8 mouse cellular contexts compared by ENCODE assay signal in genomic region chr7:142714783-142715498, GRCm38 (mm10). TPM values are rescaled to one million over a fixed set of nuclear protein-coding genes. Genes with fewer than 3 reads are reported as not detected.
DNase-seq lines count a peak whose midpoint lies in the region; ATAC-seq lines count a peak whose summit lies in the region.

No protein-coding gene starts in this region.

- no peak for ATAC-seq in kidney, embryonic 15.5 days (replicated peaks; ENCODE audit: low FRiP score)
- ATAC-seq in liver, embryonic 13.5 days (ENCODE audit: low read depth) = no peak
- no peak for ATAC-seq in neural tube, embryonic 12.5 days (ENCODE audit: low FRiP score, low read depth)

- H3K36me3 ChIP-seq in kidney, embryonic 15.5 days = no peaks in the 10 kb centered on the region
- no peaks in the 10 kb centered on the region for H3K36me3 ChIP-seq in liver, embryonic 13.5 days
- H3K36me3 ChIP-seq in neural tube, embryonic 12.5 days = no peaks in the 10 kb centered on the region

- 0 out of 2 replicates have a peak overlapping the region, but pooled peaks have one; percentile 26 for H3K9ac ChIP-seq in kidney, embryonic 15.5 days
- no peak overlapping the region for H3K9ac ChIP-seq in liver, embryonic 13.5 days
- H3K9ac ChIP-seq in neural tube, embryonic 12.5 days = no peak overlapping the region

- DNase-seq in CD8-positive naive resting alpha-beta T cell, adult 2 months (ENCODE audit: low read depth in 2 of 2, low spot score in 2 of 2) = peak; percentile 6 to 38
- DNase-seq in adipocyte (ENCODE audit: low spot score) = peak; percentile 30
- peak; percentile 50 for DNase-seq in embryo, embryonic 10 days (ENCODE audit: low spot score)
- peak; percentile 46 for DNase-seq in heart, adult 8-10 months (ENCODE audit: low spot score)
- DNase-seq in liver, embryonic 13.5 days = peak; percentile 6
- DNase-seq in thymus, postnatal 36 days = peak; percentile 32 to 37

- 12% methylated on average over 8 of the region's 8 CpGs for WGBS in kidney, embryonic 15.5 days
- 17% methylated on average over 8 of the region's 8 CpGs for WGBS in liver, embryonic 13.5 days (ENCODE audit: insufficient replicate concordance)
- WGBS in neural tube, embryonic 12.5 days = 12% methylated on average over 8 of the region's 8 CpGs

- peak overlapping the region; percentile 56 for H3K4me2 ChIP-seq in kidney, embryonic 15.5 days
- no peak overlapping the region for H3K4me2 ChIP-seq in liver, embryonic 13.5 days
- H3K4me2 ChIP-seq in neural tube, embryonic 12.5 days (replicated peaks) = peak overlapping the region; percentile 59

- H3K27me3 ChIP-seq in kidney, embryonic 15.5 days = no peaks in the 10 kb centered on the region
- 0 out of 2 replicates have a peak, but pooled peaks cover 2% of the 10 kb centered on the region for H3K27me3 ChIP-seq in liver, embryonic 13.5 days
- no peaks in the 10 kb centered on the region for H3K27me3 ChIP-seq in neural tube, embryonic 12.5 days (replicated peaks)

- no peak overlapping the region; the same call in 1 of the 2 replicates for H3K4me3 ChIP-seq in kidney, embryonic 15.5 days (replicated peaks)
- no peak overlapping the region for H3K4me3 ChIP-seq in liver, embryonic 13.5 days (replicated peaks)
- H3K4me3 ChIP-seq in neural tube, embryonic 12.5 days = 0 out of 2 replicates have a peak overlapping the region, but pooled peaks have one; percentile 17

- H3K9me3 ChIP-seq in kidney, embryonic 15.5 days (replicated peaks) = no peaks in the 10 kb centered on the region
- H3K9me3 ChIP-seq in liver, embryonic 13.5 days (replicated peaks) = no peaks in the 10 kb centered on the region
- no peaks in the 10 kb centered on the region for H3K9me3 ChIP-seq in neural tube, embryonic 12.5 days

- H3K27ac ChIP-seq in kidney, embryonic 15.5 days = no peak overlapping the region
- H3K27ac ChIP-seq in liver, embryonic 13.5 days = no peak overlapping the region
- H3K27ac ChIP-seq in neural tube, embryonic 12.5 days = no peak overlapping the region

- peaks cover 2% of the 10 kb centered on the region for H3K4me1 ChIP-seq in kidney, embryonic 15.5 days
- H3K4me1 ChIP-seq in liver, embryonic 13.5 days (replicated peaks) = no peaks in the 10 kb centered on the region
- H3K4me1 ChIP-seq in neural tube, embryonic 12.5 days = 0 out of 2 replicates have a peak, but pooled peaks cover 3% of the 10 kb centered on the region

RNA-seq across cellular contexts. Expression of gene Ins2, which starts 28.2 kb away (rescaled TPM):
- total RNA-seq in heart, adult 8-10 months (2022) = not detected
- 0.88 TPM in 1 of 2 replicates, not detected in the other for polyA plus RNA-seq in kidney, embryonic 15.5 days (2015; fragmentation: Nextera tagmentation; extraction: Ambion mirVana)
- 0.46 TPM in 1 of 2 replicates, not detected in the other for polyA plus RNA-seq in liver, embryonic 13.5 days (2015; fragmentation: Nextera tagmentation; extraction: Ambion mirVana)
- not detected in 2 replicates for polyA plus RNA-seq in neural tube, embryonic 12.5 days (2016; fragmentation: Nextera tagmentation; extraction: Ambion mirVana)

RNA-seq across cellular contexts. Expression of gene Gm49394, which starts 45.2 kb away (rescaled TPM):
- total RNA-seq in heart, adult 8-10 months (2022) = under 1 TPM in 1 of 4 experiments, not detected in 3; 0.09 TPM
- not detected in 2 replicates for polyA plus RNA-seq in kidney, embryonic 15.5 days (2015; fragmentation: Nextera tagmentation; extraction: Ambion mirVana)
- polyA plus RNA-seq in liver, embryonic 13.5 days (2015; fragmentation: Nextera tagmentation; extraction: Ambion mirVana) = not detected in 2 replicates
- not detected in 2 replicates for polyA plus RNA-seq in neural tube, embryonic 12.5 days (2016; fragmentation: Nextera tagmentation; extraction: Ambion mirVana)

RNA-seq across cellular contexts. Expression of gene Igf2, which starts 48.3 kb away (rescaled TPM):
- 10 to 100 TPM; 53.1 to 76.2 (median 63.4) TPM for total RNA-seq in heart, adult 8-10 months (2022)
- polyA plus RNA-seq in kidney, embryonic 15.5 days (2015; fragmentation: Nextera tagmentation; extraction: Ambion mirVana) = 693 and 696 TPM in 2 replicates
- 369 and 378 TPM in 2 replicates for polyA plus RNA-seq in liver, embryonic 13.5 days (2015; fragmentation: Nextera tagmentation; extraction: Ambion mirVana)
- polyA plus RNA-seq in neural tube, embryonic 12.5 days (2016; fragmentation: Nextera tagmentation; extraction: Ambion mirVana) = 254 and 320 TPM in 2 replicates
